Mouse (Mus musculus) neural tube, embryonic 12.5 days (tissue): ENCODE measurements at regions not wholly inside any gene's neighbourhood (a gene's known extent, or its start where the extent isn't known, plus 50 kb on each side); places are given as distances from the start of the nearest gene placed in this dataset.
A peak's percentile ranks its signal among the peaks of the same experiment; 100 is the strongest.

Source experiments
- ATAC-seq: fragments of 200-750 bp; cut with Nextera tagmentation; 2 replicates; pipeline ENCODE4 v1.8.0; 2017; ENCODE audit warnings: low read depth, mild to moderate bottlenecking, moderate TSS enrichment, moderate library complexity; ENCODE audit not compliant: low FRiP score
- H3K27ac ChIP-seq: fragments of 300-500 bp; sonication (generic); 2 replicates; pipeline ENCODE4 v1.5.1; 2016
- H3K27me3 ChIP-seq: fragments of 300-500 bp; sonication (generic); replicated peaks from 2 replicates; pipeline ENCODE4 v1.6.1; 2016; ENCODE audit warnings: mild to moderate bottlenecking
- H3K36me3 ChIP-seq: fragments of 300-500 bp; sonication (generic); 2 replicates; pipeline ENCODE4 v1.6.1; 2016; ENCODE audit warnings: mild to moderate bottlenecking
- H3K4me1 ChIP-seq: fragments of 300-500 bp; sonication (generic); 2 replicates; pipeline ENCODE4 v1.6.1; 2016
- H3K4me2 ChIP-seq: fragments of 300-500 bp; sonication (generic); replicated peaks from 2 replicates; pipeline ENCODE4 v1.6.1; 2016; ENCODE audit warnings: mild to moderate bottlenecking
- H3K4me3 ChIP-seq: fragments of 300-500 bp; sonication (generic); 2 replicates; pipeline ENCODE4 v1.5.1; 2016
- H3K9ac ChIP-seq: fragments of 300-500 bp; sonication (generic); 2 replicates; pipeline ENCODE4 v1.6.1; 2016; ENCODE audit warnings: mild to moderate bottlenecking
- H3K9me3 ChIP-seq: fragments of 300-500 bp; sonication (generic); 2 replicates; pipeline ENCODE4 v1.6.1; 2016; ENCODE audit warnings: mild to moderate bottlenecking
- WGBS: fragments of 180-500 bp; shearing (Covaris S2); methylation state at CpG from one replicate; pipeline ENCODE4 v1.1.7; 2016; 5-methylcytosine and 5-hydroxymethylcytosine counted together

- no peak overlapping the region for H3K4me3 ChIP-seq
- H3K4me1 ChIP-seq, result peaks cover 15% of the 10 kb centered on the region
- WGBS, result 92% methylated on average over 5 of the region's 5 CpGs
- H3K9me3 ChIP-seq, result no peaks in the 10 kb centered on the region
- no peaks in the 10 kb centered on the region for H3K36me3 ChIP-seq
- no peaks in the 10 kb centered on the region for H3K27me3 ChIP-seq
- H3K27ac ChIP-seq, result no peak overlapping the region
- H3K9ac ChIP-seq, result no peak overlapping the region
- H3K4me2 ChIP-seq, result no peak overlapping the region
- ATAC-seq, result no peak
Measured at GRCm38 (mm10) chr1:90395331-90396016, 191.7 kb downstream of the Ackr3 start.

DNA sequence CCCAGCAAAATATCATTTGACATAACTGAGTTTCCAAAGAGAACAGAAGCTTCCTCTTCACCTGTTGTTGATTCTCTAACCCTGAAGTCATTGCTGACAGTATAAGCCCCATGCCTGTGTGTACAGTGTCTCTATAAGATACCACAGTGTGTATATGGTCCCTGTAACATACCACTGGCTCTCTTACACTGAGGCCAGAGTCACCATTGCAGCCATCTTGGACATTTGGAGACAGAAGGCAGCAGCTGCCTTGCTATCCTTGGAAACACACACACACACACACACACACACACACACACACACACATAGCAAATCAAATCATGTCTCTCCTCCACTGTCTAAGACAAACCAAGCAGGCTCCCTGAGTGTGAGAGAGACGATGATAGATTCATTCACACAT, 192.9 kb downstream of the Ackr3 start:
- Histone ChIP-seq H3K4me2 (no peak overlapping the region), H3K36me3 (no peaks in the 10 kb centered on the region), H3K27ac (no peak overlapping the region), H3K4me3 (no peak overlapping the region), H3K4me1 (peaks cover 15% of the 10 kb centered on the region), H3K9me3 (no peaks in the 10 kb centered on the region), H3K9ac (no peak overlapping the region), H3K27me3 (no peaks in the 10 kb centered on the region)
- WGBS, result 56% methylated on average over 1 of the region's 1 CpGs
- peak; percentile 25; the same call in 1 of the 2 replicates for ATAC-seq

GRCm38 (mm10) chr1:90397355-90397754, 193.6 kb downstream of the Ackr3 start:
- Histone ChIP-seq H3K9me3 (no peaks in the 10 kb centered on the region), H3K27ac (no peak overlapping the region), H3K4me2 (no peak overlapping the region), H3K4me3 (no peak overlapping the region), H3K4me1 (peaks cover 18% of the 10 kb centered on the region), H3K27me3 (0 out of 2 replicates have a peak, but pooled peaks cover under 1% of the 10 kb centered on the region), H3K36me3 (no peaks in the 10 kb centered on the region), H3K9ac (no peak overlapping the region)
- no peak for ATAC-seq
- WGBS, result 48% methylated on average over 5 of the region's 5 CpGs

DNA sequence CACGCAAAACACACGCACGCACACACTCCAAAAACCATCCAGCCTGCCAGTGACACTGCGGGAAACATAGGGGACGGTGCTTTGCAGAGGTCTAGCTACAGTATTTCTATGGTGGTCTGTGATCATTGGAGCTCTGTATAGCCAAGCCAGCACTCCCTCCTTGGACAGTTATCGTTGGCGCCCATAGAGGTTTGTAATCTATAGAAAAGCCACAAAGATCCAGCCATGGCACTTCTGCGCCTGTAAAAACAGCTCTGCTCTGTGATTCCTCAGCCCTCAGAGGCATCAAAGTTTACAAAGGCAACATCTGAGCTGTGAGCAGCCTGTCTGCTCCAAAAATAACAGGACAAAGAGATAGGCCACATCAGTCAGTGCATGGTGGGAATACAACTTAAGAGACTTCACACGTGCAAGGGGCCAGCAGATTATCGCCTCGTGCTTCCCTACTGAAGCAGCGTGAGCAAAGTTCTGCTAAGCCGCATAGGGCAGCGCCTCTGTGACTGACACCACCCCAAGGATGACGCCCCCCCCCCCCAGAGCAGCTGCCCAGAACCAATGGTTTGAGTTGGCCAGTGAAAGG, 194.7 kb downstream of the Ackr3 start:
- Histone ChIP-seq H3K27me3 (0 out of 2 replicates have a peak, but pooled peaks cover 7% of the 10 kb centered on the region), H3K9ac (no peak overlapping the region), H3K36me3 (no peaks in the 10 kb centered on the region), H3K4me2 (no peak overlapping the region), H3K9me3 (no peaks in the 10 kb centered on the region), H3K4me1 (peaks cover 25% of the 10 kb centered on the region), H3K27ac (no peak overlapping the region), H3K4me3 (no peak overlapping the region)
- ATAC-seq, result no peak
- WGBS, result 87% methylated on average over 15 of the region's 15 CpGs

- no peak for ATAC-seq
- Histone ChIP-seq H3K27me3 (0 out of 2 replicates have a peak, but pooled peaks cover 7% of the 10 kb centered on the region), H3K4me1 (peaks cover 19% of the 10 kb centered on the region; the same call in 1 of the 2 replicates), H3K4me3 (no peak overlapping the region), H3K4me2 (no peak overlapping the region), H3K9ac (no peak overlapping the region), H3K36me3 (no peaks in the 10 kb centered on the region), H3K9me3 (no peaks in the 10 kb centered on the region), H3K27ac (no peak overlapping the region)
- WGBS, result 71% methylated on average over 6 of the region's 6 CpGs
Measured at GRCm38 (mm10) chr1:90403057-90403456, 199.3 kb downstream of the Ackr3 start.

GRCm38 (mm10) chr1:90404717-90405487, 197.9 kb upstream of the Cops8 start:
- no peaks in the 10 kb centered on the region for H3K36me3 ChIP-seq
- ATAC-seq, result no peak
- peaks cover 19% of the 10 kb centered on the region; the same call in 1 of the 2 replicates for H3K4me1 ChIP-seq
- no peaks in the 10 kb centered on the region for H3K9me3 ChIP-seq
- H3K27ac ChIP-seq, result no peak overlapping the region
- WGBS, result 41% methylated on average over 6 of the region's 6 CpGs
- no peak overlapping the region for H3K4me2 ChIP-seq
- H3K27me3 ChIP-seq, result 0 out of 2 replicates have a peak, but pooled peaks cover 7% of the 10 kb centered on the region
- H3K9ac ChIP-seq, result no peak overlapping the region
- no peak overlapping the region for H3K4me3 ChIP-seq

DNA sequence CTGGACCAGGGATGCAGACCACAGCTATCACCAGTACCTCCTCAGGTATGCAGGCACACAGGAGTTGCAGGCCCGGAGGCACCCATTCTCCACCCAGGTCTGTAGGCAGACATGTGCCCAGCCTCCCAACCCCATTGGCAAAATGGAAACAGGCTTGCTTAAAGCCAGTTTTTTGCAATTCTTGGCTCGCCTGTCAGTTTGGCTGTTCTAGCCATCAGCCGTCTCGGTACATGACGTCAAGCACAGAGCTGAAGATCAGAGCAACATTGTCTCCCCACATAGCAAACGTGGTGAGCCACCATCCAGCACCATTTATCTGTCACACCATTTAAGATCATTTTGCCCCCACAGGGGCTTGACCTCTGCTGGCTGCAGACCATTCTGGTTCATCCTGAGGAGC, 196.1 kb upstream of the Cops8 start:
- H3K9me3 ChIP-seq, result no peaks in the 10 kb centered on the region
- H3K27me3 ChIP-seq, result 0 out of 2 replicates have a peak, but pooled peaks cover 7% of the 10 kb centered on the region
- H3K36me3 ChIP-seq, result no peaks in the 10 kb centered on the region
- no peak overlapping the region for H3K4me2 ChIP-seq
- H3K9ac ChIP-seq, result no peak overlapping the region
- ATAC-seq, result no peak
- H3K4me1 ChIP-seq, result peaks cover 19% of the 10 kb centered on the region; the same call in 1 of the 2 replicates
- 88% methylated on average over 6 of the region's 6 CpGs for WGBS
- no peak overlapping the region for H3K4me3 ChIP-seq
- no peak overlapping the region for H3K27ac ChIP-seq

GRCm38 (mm10) chr1:90408504-90409215, 194.1 kb upstream of the Cops8 start:
- Histone ChIP-seq H3K9ac (no peak overlapping the region), H3K4me3 (no peak overlapping the region), H3K9me3 (no peaks in the 10 kb centered on the region), H3K4me2 (no peak overlapping the region), H3K27ac (no peak overlapping the region), H3K4me1 (peaks cover 13% of the 10 kb centered on the region; the same call in 1 of the 2 replicates), H3K36me3 (no peaks in the 10 kb centered on the region), H3K27me3 (no peaks in the 10 kb centered on the region)
- WGBS, result 91% methylated on average over 16 of the region's 16 CpGs
- ATAC-seq, result no peak

GRCm38 (mm10) chr1:90409236-90409635, 193.5 kb upstream of the Cops8 start:
- H3K27me3 ChIP-seq, result no peaks in the 10 kb centered on the region
- no peak overlapping the region for H3K4me2 ChIP-seq
- H3K9me3 ChIP-seq, result no peaks in the 10 kb centered on the region
- H3K36me3 ChIP-seq, result no peaks in the 10 kb centered on the region
- no peak for ATAC-seq
- no peak overlapping the region for H3K4me3 ChIP-seq
- no peak overlapping the region for H3K9ac ChIP-seq
- 85% methylated on average over 3 of the region's 3 CpGs for WGBS
- H3K4me1 ChIP-seq, result peaks cover 13% of the 10 kb centered on the region; the same call in 1 of the 2 replicates
- no peak overlapping the region for H3K27ac ChIP-seq

DNA sequence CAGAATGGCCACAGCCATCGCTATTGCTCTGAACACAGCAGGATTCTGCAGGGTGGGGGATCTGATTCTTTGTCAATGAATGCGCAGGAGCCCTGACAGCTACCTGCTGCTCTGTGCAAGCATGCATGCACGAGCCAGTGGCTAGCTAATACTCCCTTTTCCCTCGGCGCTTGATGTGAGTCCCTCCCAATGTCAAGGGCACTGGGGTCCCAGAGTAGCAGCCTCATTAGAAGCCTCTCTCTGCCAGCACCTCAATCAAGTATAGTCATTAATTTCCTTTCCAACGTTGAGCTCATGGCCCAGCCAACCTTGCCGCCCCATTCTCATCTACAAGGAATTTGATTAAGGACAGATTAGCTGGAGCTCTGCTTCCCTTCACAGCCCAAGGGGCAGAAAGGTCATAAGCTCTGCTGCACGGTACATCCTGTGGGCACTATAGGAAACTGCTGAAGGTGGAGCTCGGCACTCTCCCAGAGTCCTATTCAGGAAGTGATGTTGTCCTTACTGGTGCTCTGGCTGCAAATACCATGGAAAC, 190.2 kb upstream of the Cops8 start:
- Histone ChIP-seq H3K9ac (no peak overlapping the region), H3K9me3 (no peaks in the 10 kb centered on the region), H3K4me2 (no peak overlapping the region), H3K27me3 (no peaks in the 10 kb centered on the region), H3K27ac (no peak overlapping the region), H3K4me3 (no peak overlapping the region), H3K4me1 (0 out of 2 replicates have a peak, but pooled peaks cover 4% of the 10 kb centered on the region), H3K36me3 (no peaks in the 10 kb centered on the region)
- WGBS, result 57% methylated on average over 9 of the region's 9 CpGs
- ATAC-seq, result no peak

DNA sequence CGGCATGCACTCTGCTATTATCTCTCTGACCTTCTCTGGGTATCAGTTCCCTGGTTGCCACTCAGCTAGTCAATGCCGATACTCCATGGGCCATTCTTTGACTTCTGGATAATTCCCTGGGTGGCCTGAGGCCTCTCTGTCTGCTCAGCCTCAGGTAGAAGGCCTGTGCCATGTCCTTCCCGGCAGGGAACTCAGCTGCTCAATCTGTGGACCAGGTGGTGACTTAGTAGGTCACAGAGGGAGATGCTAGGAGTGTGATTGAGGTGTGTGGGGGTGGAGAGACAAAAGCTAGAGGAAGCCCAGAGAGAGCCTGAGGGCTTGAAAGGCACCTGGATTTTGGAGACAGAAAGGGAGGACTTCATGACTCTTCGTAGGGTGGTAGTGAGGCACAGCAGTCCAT, 188.0 kb upstream of the Cops8 start:
- no peaks in the 10 kb centered on the region for H3K27me3 ChIP-seq
- H3K9ac ChIP-seq, result no peak overlapping the region
- H3K4me1 ChIP-seq, result 0 out of 2 replicates have a peak, but pooled peaks cover 4% of the 10 kb centered on the region
- 90% methylated on average over 4 of the region's 4 CpGs for WGBS
- no peak overlapping the region for H3K27ac ChIP-seq
- no peaks in the 10 kb centered on the region for H3K36me3 ChIP-seq
- H3K4me3 ChIP-seq, result no peak overlapping the region
- no peak overlapping the region for H3K4me2 ChIP-seq
- H3K9me3 ChIP-seq, result no peaks in the 10 kb centered on the region
- no peak for ATAC-seq
